Mouse (Mus musculus) limb, embryonic 10.5 days (tissue): ENCODE results near the gene Timmdc1. TPM values are rescaled to one million over a fixed set of nuclear protein-coding genes. Genes with fewer than 3 reads are reported as not detected.

ENCODE experiments used
- DNase-seq: peaks from one replicate; pipeline ENCODE4 v3.0.0-alpha.2; 2017; ENCODE audit warnings: low spot score
- H3K27ac ChIP-seq: fragments of 300-500 bp; sonication (generic); 2 replicates; pipeline ENCODE4 v1.5.1; 2016; ENCODE audit warnings: mild to moderate bottlenecking
- H3K27me3 ChIP-seq: fragments of 300-500 bp; sonication (generic); 2 replicates; pipeline ENCODE4 v1.6.1; 2016; ENCODE audit warnings: low read depth, mild to moderate bottlenecking; ENCODE audit not compliant: poor library complexity, severe bottlenecking
- H3K36me3 ChIP-seq: fragments of 300-500 bp; sonication (generic); 2 replicates; pipeline ENCODE4 v1.6.1; 2016; ENCODE audit warnings: mild to moderate bottlenecking, moderate library complexity
- H3K4me1 ChIP-seq: fragments of 300-500 bp; sonication (generic); 2 replicates; pipeline ENCODE4 v1.6.1; 2016
- H3K4me3 ChIP-seq: fragments of 300-500 bp; sonication (generic); 2 replicates; pipeline ENCODE4 v1.5.1; 2016; ENCODE audit warnings: mild to moderate bottlenecking, moderate library complexity
- H3K9me3 ChIP-seq: fragments of 300-500 bp; sonication (generic); replicated peaks from 2 replicates; pipeline ENCODE4 v1.6.1; 2016; ENCODE audit warnings: mild to moderate bottlenecking
- WGBS: fragments of 180-500 bp; shearing (Covaris S2); methylation state at CpG from one replicate; pipeline ENCODE4 v1.1.7; 2016; 5-methylcytosine and 5-hydroxymethylcytosine counted together
- polyA plus RNA-seq: library from polyadenylated mRNA; unstranded; fragments of >200 nt; fragmentation: Nextera tagmentation; extraction: Ambion mirVana; gene quantifications from 2 replicates; pipeline ENCODE4 v1.2.1, GENCODE M21; 2016

Timmdc1 gene
- polyA plus RNA-seq, 1 experiment from 2014 or later, result 30.1 TPM

GRCm38 (mm10) chr16:38453952-38454351 lies 68.5 kb downstream of the Timmdc1 start:
- Histone ChIP-seq H3K27ac (no peak overlapping the region), H3K4me3 (no peak overlapping the region), H3K9me3 (no peaks in the 10 kb centered on the region), H3K36me3 (peaks cover 19% of the 10 kb centered on the region), H3K4me1 (peaks cover 19% of the 10 kb centered on the region), H3K27me3 (no peaks in the 10 kb centered on the region)
- DNase-seq, result no peak
- WGBS, result 95% methylated on average over 4 of the region's 4 CpGs

GRCm38 (mm10) chr16:38453203-38453553 lies 69.3 kb downstream of the Timmdc1 start:
- Histone ChIP-seq H3K4me3 (peak overlapping the region; percentile 86), H3K36me3 (peaks cover 27% of the 10 kb centered on the region), H3K4me1 (peaks cover 19% of the 10 kb centered on the region), H3K9me3 (no peaks in the 10 kb centered on the region), H3K27me3 (no peaks in the 10 kb centered on the region), H3K27ac (peak overlapping the region; percentile 98)
- 36% methylated on average over 3 of the region's 3 CpGs for WGBS
- DNase-seq, result no peak

GRCm38 (mm10) chr16:38452442-38453202 lies 69.8 kb downstream of the Timmdc1 start, which contains the start of gene Adprh:
Gene Adprh (minus strand): TSS chr16:38452703.
- Histone ChIP-seq H3K4me3 (peak within 1 kb of the TSS; percentile 86), H3K27ac (peak within 1 kb of the TSS; percentile 98), H3K4me1 (peaks cover 19% of the 10 kb centered on the region), H3K36me3 (peaks cover 32% of the 10 kb centered on the region), H3K27me3 (no peaks in the 10 kb centered on the region), H3K9me3 (no peaks in the 10 kb centered on the region)
- peak; percentile 92 for DNase-seq
- under 1% methylated on average over 59 of the region's 61 CpGs for WGBS

- DNase-seq, result peak; percentile 51
- WGBS, result 42% methylated on average over 12 of the region's 12 CpGs
- Histone ChIP-seq H3K27me3 (no peaks in the 10 kb centered on the region), H3K4me1 (peaks cover 13% of the 10 kb centered on the region), H3K9me3 (no peaks in the 10 kb centered on the region), H3K4me3 (peak overlapping the region; percentile 86), H3K36me3 (peaks cover 42% of the 10 kb centered on the region), H3K27ac (peak overlapping the region; percentile 98)
These were observed 70.8 kb downstream of the Timmdc1 start for GRCm38 (mm10) chr16:38451421-38452205.

GRCm38 (mm10) chr16:38450707-38451106 lies 71.8 kb downstream of the Timmdc1 start:
- no peaks in the 10 kb centered on the region for H3K9me3 ChIP-seq
- DNase-seq, result no peak
- H3K27ac ChIP-seq, result no peak overlapping the region
- no peak overlapping the region for H3K4me3 ChIP-seq
- H3K36me3 ChIP-seq, result peaks cover 51% of the 10 kb centered on the region
- no peaks in the 10 kb centered on the region for H3K27me3 ChIP-seq
- 96% methylated on average over 7 of the region's 7 CpGs for WGBS
- H3K4me1 ChIP-seq, result peaks cover 12% of the 10 kb centered on the region

- Histone ChIP-seq H3K27ac (no peak overlapping the region), H3K36me3 (peaks cover 74% of the 10 kb centered on the region), H3K4me3 (no peak overlapping the region), H3K4me1 (peaks cover 12% of the 10 kb centered on the region), H3K9me3 (no peaks in the 10 kb centered on the region), H3K27me3 (no peaks in the 10 kb centered on the region)
- WGBS, result 86% methylated on average over 12 of the region's 12 CpGs
- DNase-seq, result no peak
These were observed 74.0 kb downstream of the Timmdc1 start for GRCm38 (mm10) chr16:38448458-38448857.

Other genes starting within 250 kb of the Timmdc1 start
- gene Nr1i2, start 227.8 kb downstream of the Timmdc1 start, polyA plus RNA-seq, result not detected in 2 replicates
- 0.10 TPM in 1 of 2 replicates, not detected in the other for gene Maats1, start 180.5 kb downstream of the Timmdc1 start, polyA plus RNA-seq
- 119 and 132 TPM in 2 replicates for gene Cox17, start 175.7 kb downstream of the Timmdc1 start, polyA plus RNA-seq
- not detected in 2 replicates for gene Gm21987, start 175.6 kb downstream of the Timmdc1 start, polyA plus RNA-seq
- 1.3 and 3.1 TPM in 2 replicates for gene Popdc2, start 160.5 kb downstream of the Timmdc1 start, polyA plus RNA-seq
- gene Pla1a, start 89.5 kb downstream of the Timmdc1 start, polyA plus RNA-seq, result 0.11 TPM in 1 of 2 replicates, not detected in the other
- 153 and 159 TPM in 2 replicates for gene Adprh, start 70.0 kb downstream of the Timmdc1 start, polyA plus RNA-seq
- 0.29 and 0.53 TPM in 2 replicates for gene Cd80, start 67.1 kb downstream of the Timmdc1 start, polyA plus RNA-seq
- 71.2 and 78.7 TPM in 2 replicates for gene Poglut1, start 27.6 kb upstream of the Timmdc1 start, polyA plus RNA-seq
- gene Tmem39a, start 36.0 kb upstream of the Timmdc1 start, polyA plus RNA-seq, result 93.7 and 122 TPM in 2 replicates
- gene Arhgap31, start 190.6 kb upstream of the Timmdc1 start, polyA plus RNA-seq, result 6.3 and 6.7 TPM in 2 replicates
- 19.2 and 23.0 TPM in 2 replicates for gene B4galt4, start 219.6 kb upstream of the Timmdc1 start, polyA plus RNA-seq